Mouse (Mus musculus): ENCODE results near the gene Clta. TPM values are rescaled to one million over a fixed set of nuclear protein-coding genes. Genes with fewer than 3 reads are reported as not detected.

The Clta gene
- polyA plus RNA-seq, 1 experiment from 2014 or later: 364 TPM

- Histone ChIP-seq H3K9ac (ENCODE audit: low read depth, low read length) (peak overlapping the region; percentile 90), H3K4me1 (ENCODE audit: control insufficient read depth, insufficient read depth, low read depth, low read length) (peaks cover 21% of the 10 kb centered on the region), H3K9me3 (ENCODE audit: control insufficient read depth, low read length) (no peaks in the 10 kb centered on the region), H3K4me3 (ENCODE audit: low read length) (peak overlapping the region; percentile 96), H3K27ac (ENCODE audit: low read depth, low read length) (no peak overlapping the region), H3K4me2 (ENCODE audit: low read length) (peak overlapping the region; percentile 93), H3K27me3 (replicated peaks; ENCODE audit: control insufficient read depth, insufficient read depth, low read length) (no peaks in the 10 kb centered on the region), H3K36me3 (ENCODE audit: control insufficient read depth, insufficient read depth, low read length) (0 out of 2 replicates have a peak, but pooled peaks cover under 1% of the 10 kb centered on the region)
- 31% methylated on average over 11 of the region's 11 CpGs for WGBS
- no peak for ATAC-seq
Observed at GRCm38 (mm10) chr4:44013391-44014070, 9.3 kb downstream of the Clta start.

GRCm38 (mm10) chr4:44016071-44016470 is 11.8 kb downstream of the Clta start:
- Histone ChIP-seq H3K36me3 (ENCODE audit: control insufficient read depth, insufficient read depth, low read length) (peaks cover 22% of the 10 kb centered on the region), H3K9me3 (ENCODE audit: control insufficient read depth, low read length) (no peaks in the 10 kb centered on the region), H3K4me3 (ENCODE audit: low read length) (no peak overlapping the region), H3K27ac (ENCODE audit: low read depth, low read length) (no peak overlapping the region), H3K27me3 (replicated peaks; ENCODE audit: control insufficient read depth, insufficient read depth, low read length) (no peaks in the 10 kb centered on the region), H3K4me2 (ENCODE audit: low read length) (no peak overlapping the region), H3K4me1 (ENCODE audit: control insufficient read depth, insufficient read depth, low read depth, low read length) (peaks cover 21% of the 10 kb centered on the region), H3K9ac (ENCODE audit: low read depth, low read length) (no peak overlapping the region)
- no peak for ATAC-seq
- WGBS: 94% methylated on average over 4 of the region's 4 CpGs

- Histone ChIP-seq H3K9ac (ENCODE audit: low read depth, low read length) (no peak overlapping the region), H3K27ac (ENCODE audit: low read depth, low read length) (no peak overlapping the region), H3K36me3 (ENCODE audit: control insufficient read depth, insufficient read depth, low read length) (peaks cover 26% of the 10 kb centered on the region), H3K9me3 (ENCODE audit: control insufficient read depth, low read length) (no peaks in the 10 kb centered on the region), H3K4me2 (ENCODE audit: low read length) (no peak overlapping the region), H3K4me3 (ENCODE audit: low read length) (no peak overlapping the region), H3K4me1 (ENCODE audit: control insufficient read depth, insufficient read depth, low read depth, low read length) (peaks cover 21% of the 10 kb centered on the region), H3K27me3 (replicated peaks; ENCODE audit: control insufficient read depth, insufficient read depth, low read length) (no peaks in the 10 kb centered on the region)
- no peak for ATAC-seq
- WGBS: 96% methylated on average over 12 of the region's 12 CpGs
Observed at GRCm38 (mm10) chr4:44016791-44017190, 12.5 kb downstream of the Clta start.

GRCm38 (mm10) chr4:44022323-44022722 is 18.1 kb downstream of the Clta start:
- Histone ChIP-seq H3K9me3 (ENCODE audit: control insufficient read depth, low read length) (no peaks in the 10 kb centered on the region), H3K4me3 (ENCODE audit: low read length) (no peak overlapping the region), H3K4me2 (ENCODE audit: low read length) (no peak overlapping the region), H3K9ac (ENCODE audit: low read depth, low read length) (no peak overlapping the region), H3K36me3 (ENCODE audit: control insufficient read depth, insufficient read depth, low read length) (peaks cover 64% of the 10 kb centered on the region), H3K27ac (ENCODE audit: low read depth, low read length) (no peak overlapping the region), H3K4me1 (ENCODE audit: control insufficient read depth, insufficient read depth, low read depth, low read length) (no peaks in the 10 kb centered on the region), H3K27me3 (replicated peaks; ENCODE audit: control insufficient read depth, insufficient read depth, low read length) (no peaks in the 10 kb centered on the region)
- 90% methylated on average over 4 of the region's 4 CpGs for WGBS
- ATAC-seq: no peak

- no peak overlapping the region for H3K4me2 ChIP-seq (ENCODE audit: low read length)
- no peaks in the 10 kb centered on the region for H3K27me3 ChIP-seq (replicated peaks; ENCODE audit: control insufficient read depth, insufficient read depth, low read length)
- no peak for ATAC-seq
- H3K27ac ChIP-seq (ENCODE audit: low read depth, low read length): no peak overlapping the region
- H3K9me3 ChIP-seq (ENCODE audit: control insufficient read depth, low read length): no peaks in the 10 kb centered on the region
- H3K4me3 ChIP-seq (ENCODE audit: low read length): no peak overlapping the region
- H3K36me3 ChIP-seq (ENCODE audit: control insufficient read depth, insufficient read depth, low read length): peaks cover 67% of the 10 kb centered on the region
- no peaks in the 10 kb centered on the region for H3K4me1 ChIP-seq (ENCODE audit: control insufficient read depth, insufficient read depth, low read depth, low read length)
- 90% methylated on average over 11 of the region's 11 CpGs for WGBS
- H3K9ac ChIP-seq (ENCODE audit: low read depth, low read length): no peak overlapping the region
Observed at GRCm38 (mm10) chr4:44022766-44023165, 18.5 kb downstream of the Clta start.

- Histone ChIP-seq H3K4me3 (ENCODE audit: low read length) (no peak overlapping the region), H3K27me3 (replicated peaks; ENCODE audit: control insufficient read depth, insufficient read depth, low read length) (no peaks in the 10 kb centered on the region), H3K4me1 (ENCODE audit: control insufficient read depth, insufficient read depth, low read depth, low read length) (no peaks in the 10 kb centered on the region), H3K36me3 (ENCODE audit: control insufficient read depth, insufficient read depth, low read length) (peaks cover 66% of the 10 kb centered on the region), H3K9ac (ENCODE audit: low read depth, low read length) (no peak overlapping the region), H3K9me3 (ENCODE audit: control insufficient read depth, low read length) (no peaks in the 10 kb centered on the region), H3K4me2 (ENCODE audit: low read length) (no peak overlapping the region), H3K27ac (ENCODE audit: low read depth, low read length) (no peak overlapping the region)
- 95% methylated on average over 9 of the region's 9 CpGs for WGBS
- ATAC-seq: no peak
Observed at GRCm38 (mm10) chr4:44023681-44024080, 19.4 kb downstream of the Clta start.

- no peak overlapping the region for H3K4me2 ChIP-seq (ENCODE audit: low read length)
- over 99% methylated on average over 6 of the region's 6 CpGs for WGBS
- H3K9me3 ChIP-seq (ENCODE audit: control insufficient read depth, low read length): no peaks in the 10 kb centered on the region
- no peaks in the 10 kb centered on the region for H3K27me3 ChIP-seq (replicated peaks; ENCODE audit: control insufficient read depth, insufficient read depth, low read length)
- H3K4me1 ChIP-seq (ENCODE audit: control insufficient read depth, insufficient read depth, low read depth, low read length): no peaks in the 10 kb centered on the region
- H3K27ac ChIP-seq (ENCODE audit: low read depth, low read length): no peak overlapping the region
- H3K4me3 ChIP-seq (ENCODE audit: low read length): no peak overlapping the region
- H3K36me3 ChIP-seq (ENCODE audit: control insufficient read depth, insufficient read depth, low read length): peaks cover 62% of the 10 kb centered on the region
- ATAC-seq: no peak
- H3K9ac ChIP-seq (ENCODE audit: low read depth, low read length): no peak overlapping the region
Observed at GRCm38 (mm10) chr4:44024241-44024640, 20.0 kb downstream of the Clta start.

- ATAC-seq: no peak
- Histone ChIP-seq H3K4me2 (ENCODE audit: low read length) (no peak overlapping the region), H3K9ac (ENCODE audit: low read depth, low read length) (no peak overlapping the region), H3K27me3 (replicated peaks; ENCODE audit: control insufficient read depth, insufficient read depth, low read length) (no peaks in the 10 kb centered on the region), H3K36me3 (ENCODE audit: control insufficient read depth, insufficient read depth, low read length) (peaks cover 58% of the 10 kb centered on the region), H3K4me1 (ENCODE audit: control insufficient read depth, insufficient read depth, low read depth, low read length) (no peaks in the 10 kb centered on the region), H3K4me3 (ENCODE audit: low read length) (no peak overlapping the region), H3K9me3 (ENCODE audit: control insufficient read depth, low read length) (no peaks in the 10 kb centered on the region), H3K27ac (ENCODE audit: low read depth, low read length) (no peak overlapping the region)
- 97% methylated on average over 6 of the region's 6 CpGs for WGBS
Observed at GRCm38 (mm10) chr4:44025570-44025969, 21.3 kb downstream of the Clta start.

- Histone ChIP-seq H3K4me3 (ENCODE audit: low read length) (no peak overlapping the region), H3K9ac (ENCODE audit: low read depth, low read length) (no peak overlapping the region), H3K4me1 (ENCODE audit: control insufficient read depth, insufficient read depth, low read depth, low read length) (no peaks in the 10 kb centered on the region), H3K36me3 (ENCODE audit: control insufficient read depth, insufficient read depth, low read length) (peaks cover 56% of the 10 kb centered on the region), H3K4me2 (ENCODE audit: low read length) (no peak overlapping the region), H3K9me3 (ENCODE audit: control insufficient read depth, low read length) (no peaks in the 10 kb centered on the region), H3K27ac (ENCODE audit: low read depth, low read length) (peak overlapping the region; percentile 7; the same call in 1 of the 2 replicates), H3K27me3 (replicated peaks; ENCODE audit: control insufficient read depth, insufficient read depth, low read length) (no peaks in the 10 kb centered on the region)
- ATAC-seq: peak; percentile 44; the same call in 1 of the 2 replicates
- 50% methylated on average over 16 of the region's 16 CpGs for WGBS
Observed at GRCm38 (mm10) chr4:44028303-44029135, 24.3 kb downstream of the Clta start.

Data from hindbrain, embryonic 16.5 days (tissue).